Mouse (Mus musculus): ENCODE measurements around the gene Ranbp3l.

GRCm38 (mm10) chr15:8930061-8930460 lies 37.7 kb upstream of the Ranbp3l start:
- no peak for TF ChIP-seq CTCF (IDR thresholded peaks at IDR 0.05)
- no peak for TF ChIP-seq POLR2A (IDR thresholded peaks at IDR 0.05; ENCODE audit: insufficient read depth, low read depth, low read length)

All from heart, adult 2 months (tissue).